ENCODE assay signal across 10 mouse cellular contexts in genomic region chr11:120112136-120112535, GRCm38 (mm10). TPM values are rescaled to one million over a fixed set of nuclear protein-coding genes. Genes with fewer than 3 reads are reported as not detected.
A peak's percentile ranks its signal among the peaks of the same experiment; 100 is the strongest.
DNase-seq lines count a peak whose midpoint lies in the region; ATAC-seq lines count a peak whose summit lies in the region.
"Had no signal": no experiment of that assay in that cellular context is flagged by ENCODE, and none has a peak within 500 bp of the region (broad histone marks: within the 10 kb centered on the region; RNA-seq: fewer than 3 reads in every experiment).

No protein-coding gene starts in this region.

- H3K9ac ChIP-seq in heart, embryonic 11.5 days (ENCODE audit: low read depth, low read length) = 0 out of 2 replicates have a peak overlapping the region, but pooled peaks have one; percentile 22
- H3K9ac ChIP-seq: lung, embryonic 15.5 days had no signal

- peaks cover 13% of the 10 kb centered on the region; the same call in 1 of the 2 replicates for H3K36me3 ChIP-seq in heart, embryonic 11.5 days (ENCODE audit: control insufficient read depth, insufficient read depth, low read length)
- peaks cover 90% of the 10 kb centered on the region for H3K36me3 ChIP-seq in embryonic facial prominence, embryonic 10.5 days (replicated peaks)

- H3K4me2 ChIP-seq in heart, embryonic 11.5 days = no peak overlapping the region
- H3K4me2 ChIP-seq: lung, embryonic 15.5 days had no signal

- no peak overlapping the region for H3K4me3 ChIP-seq in heart, embryonic 11.5 days (ENCODE audit: low read depth, low read length)
- H3K4me3 ChIP-seq in embryonic facial prominence, embryonic 10.5 days = 0 out of 2 replicates have a peak overlapping the region, but pooled peaks have one; percentile 6
- H3K4me3 ChIP-seq: lung, embryonic 15.5 days had no signal

- no peak for ATAC-seq in heart, embryonic 11.5 days (replicated peaks; ENCODE audit: insufficient number of reproducible peaks, low FRiP score, low TSS enrichment)

- H3K4me1 ChIP-seq in heart, embryonic 11.5 days (ENCODE audit: control insufficient read depth, insufficient read depth, low read length) = peaks cover 21% of the 10 kb centered on the region
- peaks cover 28% of the 10 kb centered on the region for H3K4me1 ChIP-seq in embryonic facial prominence, embryonic 10.5 days

- DNase-seq in heart, adult 11 months = no peak
- peak; percentile 49 for DNase-seq in 3T3-L1 (ENCODE audit: low read depth, low spot score)
- DNase-seq in embryonic facial prominence, embryonic 10.5 days (ENCODE audit: low spot score) = no peak
- peak; percentile 33 to 45 for DNase-seq in kidney, postnatal 4 days
- no peak for DNase-seq in ovary, postnatal 10 days (ENCODE audit: low spot score)
- DNase-seq in B cell, adult 2 months = no peak
- no peak for DNase-seq in urinary bladder, adult 2 months (ENCODE audit: low spot score)

- peak overlapping the region; percentile 70 for H3K27ac ChIP-seq in heart, embryonic 11.5 days (ENCODE audit: low read depth, low read length)
- H3K27ac ChIP-seq in embryonic facial prominence, embryonic 10.5 days (replicated peaks) = no peak overlapping the region
- H3K27ac ChIP-seq: kidney, postnatal 0 days; lung, embryonic 15.5 days had no signal

- WGBS in heart, embryonic 11.5 days (ENCODE audit: insufficient replicate concordance) = 79% methylated on average over 4 of the region's 4 CpGs
- WGBS in embryonic facial prominence, embryonic 10.5 days = 95% methylated on average over 4 of the region's 4 CpGs

- no peaks in the 10 kb centered on the region for H3K27me3 ChIP-seq in heart, embryonic 11.5 days (ENCODE audit: control insufficient read depth, insufficient read depth, low read length)
- no peaks in the 10 kb centered on the region for H3K27me3 ChIP-seq in embryonic facial prominence, embryonic 10.5 days (replicated peaks; ENCODE audit: low read depth, poor library complexity, severe bottlenecking)
- H3K27me3 ChIP-seq: lung, embryonic 15.5 days had no signal

- no peaks in the 10 kb centered on the region for H3K9me3 ChIP-seq in heart, embryonic 11.5 days (replicated peaks; ENCODE audit: control insufficient read depth, low read length)
- H3K9me3 ChIP-seq in embryonic facial prominence, embryonic 10.5 days = no peaks in the 10 kb centered on the region
- H3K9me3 ChIP-seq: lung, embryonic 15.5 days had no signal

RNA-seq across cellular contexts. Expression of gene Ndufaf8, which starts 13.4 kb away (rescaled TPM):
- polyA plus RNA-seq in heart, embryonic 11.5 days (2014; fragmentation: Nextera tagmentation; extraction: Ambion mirVana) = 83.2 and 83.4 TPM in 2 replicates
- 82.0 and 87.7 TPM in 2 replicates for polyA plus RNA-seq in embryonic facial prominence, embryonic 10.5 days (2016; fragmentation: Nextera tagmentation; extraction: Ambion mirVana)
- polyA plus RNA-seq in urinary bladder, adult 2 months (2012; rRNA removed) = 47.2 and 49.0 TPM in 2 replicates

RNA-seq across cellular contexts. Expression of gene Tepsin, which starts 13.6 kb away (rescaled TPM):
- 14.6 and 18.9 TPM in 2 replicates for polyA plus RNA-seq in heart, embryonic 11.5 days (2014; fragmentation: Nextera tagmentation; extraction: Ambion mirVana)
- 20.2 and 21.4 TPM in 2 replicates for polyA plus RNA-seq in embryonic facial prominence, embryonic 10.5 days (2016; fragmentation: Nextera tagmentation; extraction: Ambion mirVana)
- polyA plus RNA-seq in urinary bladder, adult 2 months (2012; rRNA removed) = 36.5 and 38.5 TPM in 2 replicates

RNA-seq across cellular contexts. Expression of gene Cep131, which starts 25.5 kb away (rescaled TPM):
- polyA plus RNA-seq in heart, embryonic 11.5 days (2014; fragmentation: Nextera tagmentation; extraction: Ambion mirVana) = 15.1 and 16.0 TPM in 2 replicates
- 43.0 and 46.9 TPM in 2 replicates for polyA plus RNA-seq in embryonic facial prominence, embryonic 10.5 days (2016; fragmentation: Nextera tagmentation; extraction: Ambion mirVana)
- 7.6 and 10.5 TPM in 2 replicates for polyA plus RNA-seq in urinary bladder, adult 2 months (2012; rRNA removed)

RNA-seq across cellular contexts. Expression of gene Slc38a10, which starts 39.0 kb away (rescaled TPM):
- 57.5 and 72.0 TPM in 2 replicates for polyA plus RNA-seq in heart, embryonic 11.5 days (2014; fragmentation: Nextera tagmentation; extraction: Ambion mirVana)
- 99.0 and 103 TPM in 2 replicates for polyA plus RNA-seq in embryonic facial prominence, embryonic 10.5 days (2016; fragmentation: Nextera tagmentation; extraction: Ambion mirVana)
- 60.0 and 72.0 TPM in 2 replicates for polyA plus RNA-seq in urinary bladder, adult 2 months (2012; rRNA removed)

Comparison
In these comparisons a context has a peak if more than half of its experiments do, and no peak if none do; other contexts are left out.
1. DNase-seq: peak in 3T3-L1 (single experiment) and kidney, postnatal 4 days (2 of 2); none in heart, adult 11 months (single experiment), embryonic facial prominence, embryonic 10.5 days (single experiment), ovary, postnatal 10 days (single experiment), B cell, adult 2 months (0 of 2) and urinary bladder, adult 2 months (single experiment).